Mouse (Mus musculus): ENCODE measurements around the gene Marveld1.
A peak's percentile ranks its signal among the peaks of the same experiment; 100 is the strongest.

The Marveld1 gene

DNA sequence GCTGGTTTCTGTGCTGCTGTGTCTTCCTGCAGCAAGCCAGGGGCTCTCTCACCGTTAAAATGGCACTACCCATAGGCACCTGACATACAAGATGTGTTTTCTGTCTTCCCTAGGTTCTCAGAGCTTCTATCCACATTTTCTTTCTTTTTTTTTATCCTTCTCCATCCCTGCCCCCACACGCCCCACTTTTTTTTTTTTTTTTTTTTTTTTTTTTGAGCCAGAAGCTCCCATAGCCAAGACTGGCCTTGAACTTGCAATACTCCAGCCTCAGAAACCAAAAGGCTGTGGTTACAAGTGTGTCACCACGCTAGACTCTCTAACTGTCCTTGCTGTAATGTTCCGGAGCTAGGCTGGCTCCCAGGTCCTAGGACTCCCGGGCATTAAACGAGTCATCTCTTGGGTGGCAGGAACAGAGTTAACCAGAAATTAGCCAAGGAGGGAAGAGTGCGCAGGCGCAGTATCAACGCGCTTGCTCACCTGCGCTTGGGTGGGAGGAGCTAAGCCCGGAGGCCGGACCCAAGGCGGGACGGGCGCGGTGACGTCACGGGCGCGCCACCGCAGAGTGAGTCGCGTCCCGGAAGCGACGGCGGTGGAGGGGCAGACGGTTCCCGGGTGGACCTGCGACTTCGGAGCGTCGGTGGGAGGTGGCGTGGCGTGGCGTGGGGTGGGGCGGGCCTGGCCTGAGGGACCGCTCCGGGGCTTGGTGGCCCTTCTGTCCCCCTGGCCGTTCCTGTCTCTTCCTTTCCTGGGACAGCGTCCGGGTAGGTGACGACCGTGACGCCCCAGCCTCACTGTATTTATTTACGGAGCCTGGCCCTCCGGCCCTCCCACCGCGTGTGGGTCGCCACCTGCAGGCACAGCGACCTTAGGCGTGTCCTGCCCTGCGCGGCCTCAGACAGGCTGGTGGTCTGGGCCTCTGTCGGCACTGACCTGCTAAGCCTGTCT is 23.1 kb downstream of the Marveld1 start:
- DNase-seq (ENCODE audit: low read depth), result peak; percentile 98

DNA sequence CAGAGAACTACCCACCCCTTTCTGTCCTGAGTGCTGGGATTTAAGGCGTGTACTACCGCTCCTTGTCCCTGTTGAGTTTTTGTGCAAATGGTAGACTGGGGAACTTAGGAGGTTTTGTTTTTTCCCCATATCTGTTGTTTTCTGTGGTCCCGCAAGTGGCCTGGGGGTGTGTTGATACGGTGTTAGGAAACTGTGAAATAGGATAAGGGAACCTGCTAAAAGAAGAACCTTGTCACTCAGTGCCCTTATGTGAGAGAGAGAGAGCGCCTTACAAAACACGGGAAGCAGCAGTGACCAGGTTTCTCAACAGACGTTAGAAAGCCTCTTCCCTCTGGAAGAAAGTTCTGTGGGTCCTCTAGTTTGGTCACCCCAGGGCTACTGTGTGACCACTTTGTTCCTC is 29.6 kb downstream of the Marveld1 start:
- DNase-seq (ENCODE audit: low read depth), result no peak

DNA sequence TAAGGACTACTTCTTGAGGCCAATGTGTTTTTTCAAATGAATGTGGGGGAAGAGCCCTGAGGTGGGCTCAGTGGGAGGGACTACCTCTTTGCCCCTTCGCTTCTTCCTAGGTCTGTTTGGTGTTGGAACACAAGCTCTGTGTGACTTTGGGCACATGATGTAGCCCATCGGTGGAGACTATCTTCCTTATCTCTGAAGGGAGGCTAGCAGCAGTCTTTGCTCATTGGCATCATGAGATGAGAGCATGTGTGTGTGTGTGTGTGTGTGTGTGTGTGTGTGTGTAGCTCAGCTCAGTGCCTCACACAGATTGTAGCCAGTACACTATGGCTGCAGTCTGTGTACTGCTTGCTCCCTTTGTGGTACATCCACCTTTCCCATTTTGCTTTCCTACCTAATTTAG is 30.3 kb downstream of the Marveld1 start:
- DNase-seq (ENCODE audit: low read depth), result no peak

DNA sequence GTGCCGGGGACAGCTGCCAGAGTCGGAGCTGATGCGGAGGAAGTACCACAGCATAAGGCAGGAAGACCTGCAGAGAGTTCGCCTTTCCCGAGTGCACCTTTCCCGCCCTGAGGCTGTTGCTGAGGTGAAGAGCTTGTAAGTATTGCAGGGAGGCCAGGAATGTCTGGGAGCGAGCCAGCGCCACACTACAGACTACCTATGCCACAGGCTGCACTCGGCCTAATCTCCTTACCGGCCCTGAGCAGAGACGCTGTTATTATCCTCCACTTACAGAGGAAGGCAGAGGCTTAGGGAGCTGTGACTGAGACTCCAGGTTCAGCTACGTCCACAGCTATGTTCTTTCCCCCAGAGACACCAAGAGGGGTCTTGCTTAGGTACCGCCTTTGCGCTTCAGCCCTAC is 32.2 kb downstream of the Marveld1 start:
- DNase-seq (ENCODE audit: low read depth), result no peak

- DNase-seq (ENCODE audit: low read depth), result peak; percentile 18
These were observed 35.5 kb downstream of the Marveld1 start for GRCm38 (mm10) chr19:42182673-42183072.

DNA sequence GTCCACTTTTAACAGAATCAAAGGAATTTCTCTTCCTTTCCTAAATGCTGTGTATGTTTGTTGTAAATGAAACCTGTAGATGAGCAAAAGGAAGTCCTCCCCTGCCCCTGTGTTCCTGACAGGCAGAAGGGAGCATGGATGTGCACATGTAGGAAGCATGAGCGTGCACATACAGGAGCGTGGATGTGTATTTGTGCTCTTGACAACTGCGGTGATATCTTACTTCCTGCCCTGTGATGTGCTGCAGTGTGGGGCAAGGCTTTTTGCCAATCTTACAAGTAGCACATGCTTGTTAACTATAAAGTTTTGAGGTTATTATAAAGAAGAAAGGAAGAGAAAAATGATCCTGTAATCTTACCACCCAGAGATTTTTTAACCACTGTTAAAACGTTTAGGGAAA is 42.5 kb downstream of the Marveld1 start:
- no peak for DNase-seq (ENCODE audit: low read depth)

DNA sequence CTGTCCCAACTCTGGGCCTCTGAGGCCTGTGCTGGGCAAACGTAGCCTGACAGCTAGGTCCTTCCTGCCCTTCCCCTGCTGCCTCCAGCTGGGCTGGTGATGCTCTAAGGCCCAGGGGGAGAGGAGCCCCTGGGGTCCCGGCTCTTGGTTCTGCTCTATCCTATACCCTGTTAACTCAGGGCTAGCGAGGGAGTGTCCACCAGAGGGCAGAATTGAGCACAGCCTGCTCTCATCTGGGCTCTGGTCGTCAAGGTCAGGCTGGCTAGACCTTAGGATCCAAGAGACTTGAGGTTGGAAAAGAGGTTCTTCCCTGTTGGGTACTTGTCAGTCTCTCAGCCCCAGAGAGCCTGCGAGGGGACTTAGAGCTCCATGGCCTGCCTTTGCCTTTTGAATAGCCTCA is 43.3 kb downstream of the Marveld1 start:
- DNase-seq (ENCODE audit: low read depth), result peak; percentile 63

- DNase-seq (ENCODE audit: low read depth), result no peak
These were observed 46.1 kb downstream of the Marveld1 start for GRCm38 (mm10) chr19:42193311-42193710.

- no peak for DNase-seq (ENCODE audit: low read depth)
These were observed 49.2 kb downstream of the Marveld1 start for GRCm38 (mm10) chr19:42196378-42196777.

- DNase-seq (ENCODE audit: low read depth), result no peak
These were observed 49.9 kb downstream of the Marveld1 start for GRCm38 (mm10) chr19:42197066-42197465.

- no peak for DNase-seq (ENCODE audit: low read depth)
These were observed 50.8 kb downstream of the Marveld1 start for GRCm38 (mm10) chr19:42198026-42198425.

Measured in induced T-regulatory cell, adult 2 months (primary cell).